Mouse (Mus musculus) spleen, adult 2 months (tissue): ENCODE results near the gene Slc5a4b. TPM values are rescaled to one million over a fixed set of nuclear protein-coding genes. Genes with fewer than 3 reads are reported as not detected.

Experiments
- DNase-seq, 2 experiments: peaks; one replicate each; pipeline versions ENCODE4 v3.0.0 to v3.0.0-alpha.2; 2012 to 2021; ENCODE audit warnings: low spot score in 2 of 2, low read depth in 1 of 2
- H3K27ac ChIP-seq: fragments of 200-500 bp; 2 replicates; pipeline ENCODE4 v1.5.1; 2012; ENCODE audit warnings: low read length, inconsistent platforms; ENCODE audit not compliant: insufficient read depth
- H3K27me3 ChIP-seq: fragments of 200-500 bp; 2 replicates; pipeline ENCODE4 v1.6.1; 2012; ENCODE audit warnings: mild to moderate bottlenecking, moderate library complexity, low read length, inconsistent platforms; ENCODE audit not compliant: control insufficient read depth, insufficient read depth
- H3K36me3 ChIP-seq: fragments of 200-500 bp; 2 replicates; pipeline ENCODE4 v1.6.1; 2012; ENCODE audit warnings: mild to moderate bottlenecking, low read length, inconsistent platforms; ENCODE audit not compliant: control insufficient read depth, insufficient read depth
- H3K4me1 ChIP-seq: fragments of 200-500 bp; 2 replicates; pipeline ENCODE4 v1.6.1; 2011; ENCODE audit warnings: inconsistent platforms; ENCODE audit not compliant: control insufficient read depth, insufficient read depth, insufficient read length
- H3K4me3 ChIP-seq: fragments of 200-500 bp; 2 replicates; pipeline ENCODE4 v1.5.1; 2011; ENCODE audit warnings: mild to moderate bottlenecking, inconsistent platforms; ENCODE audit not compliant: insufficient read depth, insufficient read length; ENCODE audit errors: extremely low read depth
- CTCF ChIP-seq: fragments of 200-500 bp; IDR thresholded peaks from 2 replicates; pipeline ENCODE4 v1.5.1; 2011; ENCODE audit warnings: mild to moderate bottlenecking, inconsistent platforms; ENCODE audit not compliant: insufficient read depth, insufficient read length, insufficient replicate concordance; ENCODE audit errors: extremely low read depth
- POLR2A ChIP-seq: fragments of 200-500 bp; IDR thresholded peaks from 2 replicates; pipeline ENCODE4 v1.6.1; 2011; ENCODE audit warnings: low read depth, low read length, inconsistent platforms
- WGBS: fragments of 180-500 bp; shearing (Covaris S2); methylation state at CpG from one replicate; pipeline ENCODE4 v1.1.7; 2018; 5-methylcytosine and 5-hydroxymethylcytosine counted together
- polyA plus RNA-seq: library from polyadenylated mRNA; depleted of rRNA; stranded (reverse); fragments of >200 nt; gene quantifications from 2 replicates; pipeline ENCODE4 v1.2.3, GENCODE M21; 2012; rRNA removed

The Slc5a4b gene
- polyA plus RNA-seq: not detected in 2 replicates

DNA sequence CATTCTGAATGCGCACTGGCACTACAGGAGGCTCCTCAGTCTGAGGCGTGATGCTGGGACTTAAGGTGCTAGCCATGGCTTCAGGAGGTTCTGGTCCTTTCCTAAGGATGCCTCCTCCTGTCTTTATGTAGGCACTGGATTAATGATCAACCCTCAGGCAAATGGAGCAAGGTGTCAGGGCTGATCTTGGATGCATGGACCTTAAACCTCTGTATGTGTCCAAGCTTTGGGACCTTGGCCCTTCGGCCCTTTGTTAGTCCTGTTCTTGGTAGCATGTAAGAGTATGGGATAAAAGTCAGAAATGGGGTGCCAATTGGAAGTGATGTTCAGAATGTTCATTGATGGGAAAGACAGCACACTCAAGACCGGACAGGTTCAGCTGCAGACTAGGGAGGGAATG is at the start of gene Slc5a4b:
Gene Slc5a4b, minus strand, starts transcription at position 101 of the 400 bp plus-strand sequence.
- 92% methylated on average over 4 of the region's 4 CpGs for WGBS
- Histone ChIP-seq H3K27ac (no peak within 1 kb of the TSS), H3K4me3 (no peak within 1 kb of the TSS)

DNA sequence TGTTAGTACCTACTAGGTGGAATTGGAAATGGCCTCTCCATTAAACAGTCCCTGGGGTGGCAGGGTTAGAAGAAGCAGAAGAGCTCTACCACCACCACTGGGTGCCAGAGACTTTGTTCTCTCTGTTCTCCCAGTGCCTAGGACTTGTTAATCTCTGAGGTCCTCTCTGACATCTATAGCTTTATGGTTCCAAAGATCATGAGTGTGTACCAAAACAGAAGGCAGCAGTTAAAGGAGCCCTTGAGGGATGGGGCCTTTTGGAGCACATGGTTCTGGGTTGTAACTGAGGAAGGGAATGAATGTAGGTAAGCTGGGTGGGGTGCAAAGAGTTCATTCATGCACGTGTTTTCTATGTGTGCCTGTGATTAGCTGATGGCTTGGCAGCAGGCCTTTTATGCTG is 47.2 kb upstream of the Slc5a4b start:
- 63% methylated on average over 1 of the region's 1 CpGs for WGBS
- no peak overlapping the region for H3K4me3 ChIP-seq
- H3K27ac ChIP-seq: no peak overlapping the region
- no peak for TF ChIP-seq CTCF
- TF ChIP-seq POLR2A: no peak
- H3K4me1 ChIP-seq: no peaks in the 10 kb centered on the region
- H3K36me3 ChIP-seq: no peaks in the 10 kb centered on the region
- no peak for DNase-seq
- H3K27me3 ChIP-seq: no peaks in the 10 kb centered on the region

More for the DNA sequence above, at the start of gene Slc5a4b:
- no peak for DNase-seq
- H3K36me3 ChIP-seq: no peaks in the 10 kb centered on the region
- H3K27me3 ChIP-seq: no peaks in the 10 kb centered on the region; the same call in 1 of the 2 replicates
- TF ChIP-seq POLR2A (no peak), CTCF (no peak)
- no peaks in the 10 kb centered on the region for H3K4me1 ChIP-seq

DNA sequence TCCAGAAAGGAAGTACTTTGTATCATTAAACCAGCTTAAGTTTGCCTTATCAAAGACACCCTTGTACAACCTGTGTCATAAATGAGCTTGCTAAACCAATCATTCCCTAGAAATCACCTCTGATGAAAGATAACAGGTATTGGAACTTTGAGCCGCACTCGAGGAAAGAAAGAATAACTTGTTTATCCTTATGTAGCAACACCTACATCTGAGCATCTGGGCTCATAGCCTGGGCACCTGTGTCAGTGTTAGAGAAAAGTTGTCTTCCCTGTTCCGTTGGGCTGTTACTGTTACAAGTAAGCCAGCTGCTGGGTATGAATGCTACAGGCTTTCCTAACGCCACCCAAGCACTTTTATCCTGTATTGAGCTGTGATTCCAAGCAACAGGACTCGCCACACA is 46.8 kb upstream of the Slc5a4b start:
- no peaks in the 10 kb centered on the region for H3K4me1 ChIP-seq
- H3K27me3 ChIP-seq: no peaks in the 10 kb centered on the region
- no peaks in the 10 kb centered on the region for H3K36me3 ChIP-seq
- H3K27ac ChIP-seq: no peak overlapping the region
- TF ChIP-seq CTCF (no peak), POLR2A (no peak)
- H3K4me3 ChIP-seq: no peak overlapping the region
- WGBS: 81% methylated on average over 5 of the region's 5 CpGs
- DNase-seq: no peak

DNA sequence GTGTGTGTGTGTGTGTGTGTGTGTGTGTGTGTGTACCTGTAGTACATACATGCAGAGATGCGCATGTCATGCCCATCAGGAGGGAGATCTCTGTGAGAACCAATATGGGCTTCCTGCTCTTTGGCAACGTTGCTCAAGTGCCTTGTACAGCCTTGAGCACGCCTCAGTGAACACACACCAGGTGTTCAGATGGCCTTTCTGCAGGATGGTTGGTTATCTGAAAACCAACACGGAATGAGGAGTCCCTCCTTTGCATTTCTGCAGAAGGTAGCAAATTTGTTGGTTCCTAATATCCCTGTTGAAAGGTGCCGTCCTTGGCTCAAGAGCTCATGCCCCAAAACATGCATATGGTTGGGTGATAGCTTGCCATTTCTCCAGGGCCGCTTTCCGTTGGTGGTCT is 45.1 kb upstream of the Slc5a4b start:
- no peaks in the 10 kb centered on the region for H3K27me3 ChIP-seq
- 73% methylated on average over 7 of the region's 7 CpGs for WGBS
- H3K27ac ChIP-seq: no peak overlapping the region

DNA sequence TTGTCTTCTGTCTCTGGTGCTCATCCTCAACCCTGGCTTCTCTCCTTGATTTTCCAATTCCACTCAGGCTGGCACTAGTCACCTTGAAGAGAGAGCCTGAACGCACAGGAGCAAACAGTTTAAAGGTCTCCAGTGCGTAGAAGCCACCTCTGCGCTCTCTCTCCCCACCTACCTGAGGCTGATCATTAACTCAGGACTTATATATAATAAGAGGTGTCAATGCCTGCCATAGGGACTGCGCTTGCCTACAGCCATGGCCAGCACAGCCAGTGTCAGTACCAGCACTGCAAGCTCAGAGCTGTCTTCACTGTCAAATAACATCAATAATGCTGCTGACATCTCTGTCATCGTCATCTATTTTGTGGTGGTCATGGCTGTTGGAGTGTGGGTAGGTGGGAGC is 36.5 kb upstream of the Slc5a4b start, which contains the start of gene Slc5a4a:
Gene Slc5a4a, plus strand, starts transcription at position 174 of the 400 bp plus-strand sequence.
- Histone ChIP-seq H3K4me1 (no peaks in the 10 kb centered on the region), H3K4me3 (no peak within 1 kb of the TSS), H3K27ac (no peak within 1 kb of the TSS), H3K27me3 (no peaks in the 10 kb centered on the region), H3K36me3 (no peaks in the 10 kb centered on the region)
- TF ChIP-seq POLR2A: no peak
- TF ChIP-seq CTCF: no peak
- no peak for DNase-seq
- 86% methylated on average over 5 of the region's 5 CpGs for WGBS

More for the DNA sequence above, 45.1 kb upstream of the Slc5a4b start:
- no peaks in the 10 kb centered on the region for H3K36me3 ChIP-seq
- no peak overlapping the region for H3K4me3 ChIP-seq
- no peak for DNase-seq
- H3K4me1 ChIP-seq: no peaks in the 10 kb centered on the region
- no peak for TF ChIP-seq POLR2A
- TF ChIP-seq CTCF: no peak

DNA sequence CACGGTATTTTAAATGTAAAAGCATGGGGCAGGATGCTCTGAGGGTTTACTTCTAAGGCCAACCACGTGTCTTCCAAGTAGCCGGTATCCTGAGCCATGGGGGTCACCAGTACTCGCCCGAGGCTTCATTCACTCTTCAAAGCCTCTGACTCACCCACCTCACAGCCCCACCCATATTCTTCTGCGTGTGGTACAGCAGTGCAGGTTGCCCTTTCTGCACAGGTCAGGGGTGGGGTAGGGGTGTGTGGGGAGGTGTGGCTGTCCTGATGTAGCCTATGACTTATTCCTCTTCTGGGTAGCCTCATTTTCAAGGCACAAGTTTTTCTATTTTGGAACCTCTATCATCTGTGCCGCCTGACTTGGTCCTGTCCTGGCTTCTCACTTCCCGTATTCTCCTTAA is 36.1 kb upstream of the Slc5a4b start:
- WGBS: 70% methylated on average over 8 of the region's 8 CpGs
- H3K36me3 ChIP-seq: no peaks in the 10 kb centered on the region
- H3K27me3 ChIP-seq: no peaks in the 10 kb centered on the region
- no peak for TF ChIP-seq POLR2A
- TF ChIP-seq CTCF: no peak
- H3K27ac ChIP-seq: no peak overlapping the region
- no peaks in the 10 kb centered on the region for H3K4me1 ChIP-seq
- H3K4me3 ChIP-seq: no peak overlapping the region
- DNase-seq: no peak

DNA sequence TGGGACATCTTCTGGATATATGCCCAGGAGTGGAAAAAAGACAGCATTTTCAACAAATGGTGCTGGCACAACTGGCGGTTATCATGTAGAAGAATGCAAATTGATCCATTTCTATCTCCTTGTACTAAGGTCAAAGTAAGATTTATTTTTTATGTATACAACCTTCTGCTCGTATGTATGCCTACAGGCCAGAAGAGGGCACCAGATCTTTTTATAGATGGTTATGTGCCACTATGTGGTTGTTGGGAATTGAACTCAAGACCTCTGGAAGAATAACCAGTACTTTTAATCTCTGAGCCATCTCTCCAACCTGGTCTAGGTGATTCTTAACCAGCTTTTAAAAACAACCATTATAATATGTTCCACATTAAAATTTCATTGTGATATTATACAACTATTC is 25.6 kb upstream of the Slc5a4b start:
- H3K27me3 ChIP-seq: no peaks in the 10 kb centered on the region
- H3K4me1 ChIP-seq: no peaks in the 10 kb centered on the region
- DNase-seq: no peak
- 77% methylated on average over 2 of the region's 2 CpGs for WGBS
- TF ChIP-seq POLR2A (no peak), CTCF (no peak)
- H3K36me3 ChIP-seq: no peaks in the 10 kb centered on the region
- H3K27ac ChIP-seq: no peak overlapping the region
- H3K4me3 ChIP-seq: no peak overlapping the region
